Mouse (Mus musculus) heart, postnatal 14 days (tissue): ENCODE data around the gene Zfp180. TPM values are rescaled to one million over a fixed set of nuclear protein-coding genes. Genes with fewer than 3 reads are reported as not detected.

Experiments used
- total RNA-seq, 2 experiments: library from RNA; stranded (reverse); gene quantifications; 2 replicates each; pipeline ENCODE4 v1.2.3; 2021

The Zfp180 gene
- total RNA-seq, 2 experiments from 2014 or later = 10.4 to 11.0 TPM

Other genes with a start within 250 kb of the Zfp180 start
- not detected for gene Vmn1r176, start 244.6 kb upstream of the Zfp180 start, total RNA-seq
- gene Vmn1r177, start 215.5 kb upstream of the Zfp180 start, total RNA-seq = not detected
- not detected for gene Vmn1r178, start 189.9 kb upstream of the Zfp180 start, total RNA-seq
- not detected for gene Vmn1r179, start 154.9 kb upstream of the Zfp180 start, total RNA-seq
- not detected for gene Vmn1r180, start 131.3 kb upstream of the Zfp180 start, total RNA-seq
- not detected for gene Vmn1r181, start 107.3 kb upstream of the Zfp180 start, total RNA-seq
- gene V1rd19, start 80.2 kb upstream of the Zfp180 start, total RNA-seq = not detected
- gene Vmn1r183, start 28.7 kb upstream of the Zfp180 start, total RNA-seq = not detected
- gene Zfp112, start 30.4 kb downstream of the Zfp180 start, total RNA-seq = 1 to 10 TPM; 3.1 to 5.1 TPM
- gene Zfp235, start 52.2 kb downstream of the Zfp180 start, total RNA-seq = 1 to 10 TPM; 6.7 to 6.8 TPM
- under 1 TPM; 0.12 to 0.15 TPM for gene Zfp114, start 93.1 kb downstream of the Zfp180 start, total RNA-seq
- 1 to 10 TPM; 4.0 to 5.0 TPM for gene Zfp111, start 129.5 kb downstream of the Zfp180 start, total RNA-seq
- gene Zfp109, start 155.6 kb downstream of the Zfp180 start, total RNA-seq = 1 to 10 TPM; 1.9 to 2.1 TPM
- 1 to 10 TPM; 1.8 to 1.9 TPM for gene Zfp108, start 172.9 kb downstream of the Zfp180 start, total RNA-seq
- 1 to 10 TPM; 3.1 to 4.9 TPM for gene Zfp93, start 188.5 kb downstream of the Zfp180 start, total RNA-seq
- 1 to 10 TPM; 3.3 to 4.0 TPM for gene Zfp61, start 219.3 kb downstream of the Zfp180 start, total RNA-seq
- gene Zfp94, start 234.7 kb downstream of the Zfp180 start, total RNA-seq = 1 to 10 TPM; 1.7 to 2.1 TPM